Mouse (Mus musculus): Measurements from ENCODE around the gene Sdc1.

DNA sequence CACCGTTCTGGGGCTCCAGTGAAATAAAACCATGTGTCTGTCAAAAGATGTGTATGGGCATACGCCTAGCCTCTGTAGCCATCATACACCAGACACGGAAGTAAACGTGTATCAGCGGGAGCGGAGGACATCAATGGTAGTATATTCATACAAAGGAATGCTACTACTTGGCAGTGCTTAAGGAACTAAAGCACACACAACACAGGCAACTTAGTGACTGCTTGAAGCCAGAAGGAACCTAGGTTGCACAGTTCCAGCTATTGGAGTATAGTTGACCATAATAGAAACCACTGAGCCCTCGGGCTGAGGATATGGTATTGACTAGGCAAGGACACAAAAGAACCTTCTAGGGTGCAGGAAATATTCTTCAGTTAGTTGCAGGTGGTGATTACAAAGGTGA is 26.8 kb downstream of the Sdc1 start:
- no peak for TF ChIP-seq CTCF (conservative IDR thresholded peaks at IDR 0.05; ENCODE audit: insufficient read depth, insufficient read length, low read depth, low read length)
- TF ChIP-seq POLR2A (IDR thresholded peaks at IDR 0.05; ENCODE audit: low read depth, low read length), result no peak

All from kidney, adult 2 months (tissue).